23 mouse cellular contexts compared by ENCODE assay signal in the genomic region with DNA sequence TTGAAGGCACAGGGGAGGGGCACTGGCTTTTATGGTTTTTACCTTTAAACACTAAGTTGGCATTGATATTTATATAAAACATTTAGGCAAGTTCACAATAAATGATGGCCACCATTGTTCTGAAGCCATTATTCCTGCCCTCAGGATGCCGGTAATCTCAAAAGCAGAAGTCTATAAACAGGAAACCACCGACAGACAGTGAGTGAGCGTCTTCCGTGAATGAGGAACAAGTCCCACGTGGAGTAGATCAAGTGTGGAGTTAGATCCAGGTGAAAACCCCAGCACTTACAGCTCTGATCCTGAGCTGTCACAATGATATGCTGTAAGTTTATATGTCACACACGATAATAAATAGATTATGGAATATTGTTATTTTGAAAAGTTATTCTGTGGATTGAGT.
"Had no signal": no experiment of that assay in that cellular context is flagged by ENCODE, and none has a peak within 500 bp of the region (broad histone marks: within the 10 kb centered on the region; RNA-seq: fewer than 3 reads in every experiment).

No protein-coding gene starts in this region.

- H3K36me3 ChIP-seq: kidney, embryonic 15.5 days; limb, embryonic 13.5 days; liver, embryonic 12.5 days; liver, embryonic 15.5 days; lung, embryonic 15.5 days; neural tube, embryonic 12.5 days; neural tube, embryonic 15.5 days; stomach, embryonic 15.5 days had no signal

- H3K27me3 ChIP-seq: kidney, embryonic 15.5 days; limb, embryonic 13.5 days; liver, embryonic 12.5 days; liver, embryonic 15.5 days; lung, embryonic 15.5 days; neural tube, embryonic 12.5 days; neural tube, embryonic 15.5 days; stomach, embryonic 15.5 days had no signal

- ATAC-seq: inflammation-experienced regulatory T-cells, adult 6 months; liver, embryonic 12.5 days had no signal

- DNase-seq: kidney, adult 11 months; kidney, adult 8-10 months; kidney, postnatal 10 days; kidney, postnatal 36 days; layer of hippocampus, postnatal 36 days; left cerebral cortex, postnatal 4 days; liver; lung, adult 18-20 months; lung, postnatal 10 days; midbrain, embryonic 14.5 days; retina, postnatal 1 day; right cerebral cortex, postnatal 14 days; right cerebral cortex, postnatal 4 days; thymus, postnatal 25 days had no signal
